Mouse (Mus musculus) adrenal gland, adult 10 weeks (tissue): Measurements from ENCODE around the gene Mymk. TPM values are rescaled to one million over a fixed set of nuclear protein-coding genes. Genes with fewer than 3 reads are reported as not detected.

Experiments used
- polyA plus RNA-seq: library from polyadenylated mRNA; stranded (reverse); fragments of 350-450 nt; fragmentation: Illumina TruSeq; extraction: RNeasy Lipid Tissue Mini Kit (QIAGEN cat#74804); gene quantifications from one replicate; pipeline ENCODE4 v1.2.3, GENCODE M21; 2014; ENCODE audit warnings: low read depth, low replicate concordance

The Mymk gene
- not detected for polyA plus RNA-seq

DNA sequence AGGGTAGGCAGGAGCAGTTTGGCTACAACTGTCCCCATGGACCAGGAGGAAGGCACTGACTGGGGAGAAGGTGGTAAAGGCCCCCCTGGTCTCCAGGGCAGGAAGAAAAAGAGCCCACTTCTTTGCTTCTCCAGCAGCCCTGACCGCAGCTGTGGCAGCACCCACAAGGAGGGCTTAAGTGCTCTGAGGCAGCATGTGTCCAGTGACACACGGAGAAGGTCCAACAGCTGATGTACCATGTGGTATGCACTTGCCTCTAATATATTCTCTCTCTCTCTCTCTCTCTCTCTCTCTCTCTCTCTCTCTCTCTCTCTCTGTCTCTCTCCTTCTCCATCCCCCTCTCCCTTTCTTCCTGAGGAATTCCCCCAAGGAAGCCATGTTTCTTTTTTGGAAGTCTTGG lies at the start of gene Mymk:
Mymk (minus strand) TSS at position 202 of the 400 bp plus-strand sequence.

DNA sequence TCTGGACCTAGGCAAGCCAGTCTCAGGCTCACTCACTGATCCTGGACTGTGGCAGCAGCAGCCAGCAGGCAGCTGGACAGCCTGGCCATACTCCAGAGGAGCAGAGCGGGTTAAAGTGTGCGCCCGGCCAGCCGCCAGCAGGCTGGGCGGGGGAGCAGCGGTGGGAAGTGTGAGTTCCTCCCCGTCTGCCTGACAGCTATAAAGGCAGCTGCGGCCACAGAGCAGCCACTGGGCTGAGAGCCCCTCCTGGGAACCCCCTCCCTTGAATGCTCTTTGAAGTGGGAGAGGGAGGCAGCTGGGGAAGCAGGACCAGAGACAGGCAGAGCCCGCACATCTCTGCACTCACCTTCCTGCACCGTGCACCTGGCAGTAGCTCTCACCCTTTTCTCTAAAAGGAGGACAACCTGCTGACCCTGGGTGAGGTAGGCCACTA lies 7.2 kb upstream of the Mymk start, which contains the start of gene Adamtsl2:
Adamtsl2 (plus strand) TSS at position 228 of the 433 bp plus-strand sequence.

DNA sequence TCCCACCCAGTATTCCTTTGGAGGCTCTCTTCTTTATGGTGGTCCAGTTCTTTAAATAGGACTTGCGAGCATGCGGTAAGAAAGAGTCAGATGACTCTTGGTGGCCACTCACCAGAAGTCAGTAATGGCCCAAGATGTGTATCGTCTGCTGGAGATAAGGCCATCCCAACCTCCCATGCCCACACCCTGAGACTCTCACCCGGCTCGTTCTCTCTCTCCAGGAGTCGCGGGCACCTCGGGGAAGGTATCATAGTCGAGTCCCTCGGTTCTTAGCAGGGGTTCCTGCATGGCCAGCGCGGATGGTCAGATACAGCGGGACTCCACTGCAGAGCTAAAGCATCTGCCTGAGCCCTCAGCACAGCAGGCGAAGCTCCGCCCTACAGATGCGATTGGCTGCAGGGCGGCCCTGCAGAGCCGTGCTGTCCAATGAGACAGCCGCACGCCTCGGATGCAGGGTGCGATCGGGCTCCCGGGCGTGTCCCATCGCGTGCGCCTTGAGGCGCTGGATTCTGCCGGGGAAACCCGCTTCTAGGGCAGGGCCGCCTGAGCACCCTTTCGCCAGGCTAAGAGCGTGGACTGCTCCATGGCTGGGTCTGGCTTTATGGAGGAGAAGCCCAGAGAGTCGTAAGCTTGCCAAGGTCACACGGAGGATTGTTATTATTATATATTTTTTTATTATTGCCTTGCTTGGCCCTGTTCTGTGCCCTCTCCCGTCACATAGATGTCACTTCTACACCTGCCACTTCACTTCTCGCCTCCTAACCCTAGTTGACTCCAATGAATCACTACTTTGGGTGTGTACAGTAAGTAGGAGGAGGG lies 44.2 kb downstream of the Mymk start, which contains the start of gene Slc2a6:
Slc2a6 (minus strand) TSS at position 381 of the 819 bp plus-strand sequence.

Other genes starting within 250 kb of the Mymk start
- not detected for gene Abo, start 207.2 kb downstream of the Mymk start, polyA plus RNA-seq
- gene Surf6, start 169.3 kb downstream of the Mymk start, polyA plus RNA-seq = 7.5 TPM
- 16.4 TPM for gene Med22, start 161.5 kb downstream of the Mymk start, polyA plus RNA-seq
- gene Rpl7a, start 161.4 kb downstream of the Mymk start, polyA plus RNA-seq = 44.3 TPM
- 15.9 TPM for gene Surf2, start 155.8 kb downstream of the Mymk start, polyA plus RNA-seq
- gene Surf1, start 155.6 kb downstream of the Mymk start, polyA plus RNA-seq = 57.5 TPM
- gene Surf4, start 138.3 kb downstream of the Mymk start, polyA plus RNA-seq = 114 TPM
- gene Stkld1, start 138.1 kb downstream of the Mymk start, polyA plus RNA-seq = not detected
- gene Rexo4, start 107.8 kb downstream of the Mymk start, polyA plus RNA-seq = 52.8 TPM
- not detected for gene Adamts13, start 98.8 kb downstream of the Mymk start, polyA plus RNA-seq
- 22.2 TPM for gene Cacfd1, start 62.3 kb downstream of the Mymk start, polyA plus RNA-seq
- gene Slc2a6, start 44.2 kb downstream of the Mymk start, polyA plus RNA-seq = not detected
- gene Adamtsl2, start 7.2 kb upstream of the Mymk start, polyA plus RNA-seq = 0.93 TPM
- 0.76 TPM for gene Fam163b, start 70.3 kb upstream of the Mymk start, polyA plus RNA-seq
- gene Dbh, start 93.1 kb upstream of the Mymk start, polyA plus RNA-seq = 17.2 TPM
- gene Sardh, start 176.2 kb upstream of the Mymk start, polyA plus RNA-seq = 2.9 TPM